Mouse (Mus musculus) hindbrain, embryonic 12.5 days (tissue): Measurements from ENCODE around the gene Bcl2. TPM values are rescaled to one million over a fixed set of nuclear protein-coding genes. Genes with fewer than 3 reads are reported as not detected.
A peak's percentile ranks its signal among the peaks of the same experiment; 100 is the strongest.

ENCODE experiments used
- ATAC-seq: fragments of 200-750 bp; cut with Nextera tagmentation; 2 replicates; pipeline ENCODE4 v1.8.0; 2017; ENCODE audit warnings: moderate TSS enrichment; ENCODE audit not compliant: low FRiP score
- H3K27ac ChIP-seq: fragments of 300-500 bp; sonication (generic); 2 replicates; pipeline ENCODE4 v1.5.1; 2016; ENCODE audit warnings: mild to moderate bottlenecking
- H3K27me3 ChIP-seq: fragments of 300-500 bp; sonication (generic); 2 replicates; pipeline ENCODE4 v1.6.1; 2016; ENCODE audit warnings: mild to moderate bottlenecking
- H3K36me3 ChIP-seq: fragments of 300-500 bp; sonication (generic); 2 replicates; pipeline ENCODE4 v1.6.1; 2016; ENCODE audit warnings: mild to moderate bottlenecking
- H3K4me1 ChIP-seq: fragments of 300-500 bp; sonication (generic); 2 replicates; pipeline ENCODE4 v1.6.1; 2016
- H3K4me2 ChIP-seq: fragments of 300-500 bp; sonication (generic); replicated peaks from 2 replicates; pipeline ENCODE4 v1.6.1; 2016; ENCODE audit warnings: mild to moderate bottlenecking
- H3K4me3 ChIP-seq: fragments of 300-500 bp; sonication (generic); 2 replicates; pipeline ENCODE4 v1.5.1; 2016; ENCODE audit warnings: mild to moderate bottlenecking
- H3K9ac ChIP-seq: fragments of 300-500 bp; sonication (generic); 2 replicates; pipeline ENCODE4 v1.6.1; 2016; ENCODE audit warnings: mild to moderate bottlenecking, moderate library complexity
- H3K9me3 ChIP-seq: fragments of 300-500 bp; sonication (generic); replicated peaks from 2 replicates; pipeline ENCODE4 v1.6.1; 2016; ENCODE audit warnings: mild to moderate bottlenecking
- WGBS: fragments of 180-500 bp; shearing (Covaris S2); methylation state at CpG from one replicate; pipeline ENCODE4 v1.1.7; 2016; 5-methylcytosine and 5-hydroxymethylcytosine counted together
- polyA plus RNA-seq: library from polyadenylated mRNA; unstranded; fragments of >200 nt; fragmentation: Nextera tagmentation; extraction: Ambion mirVana; gene quantifications from 2 replicates; pipeline ENCODE4 v1.2.1, GENCODE M21; 2016

Gene Bcl2
- polyA plus RNA-seq, 1 experiment from 2014 or later = 15.5 TPM

DNA sequence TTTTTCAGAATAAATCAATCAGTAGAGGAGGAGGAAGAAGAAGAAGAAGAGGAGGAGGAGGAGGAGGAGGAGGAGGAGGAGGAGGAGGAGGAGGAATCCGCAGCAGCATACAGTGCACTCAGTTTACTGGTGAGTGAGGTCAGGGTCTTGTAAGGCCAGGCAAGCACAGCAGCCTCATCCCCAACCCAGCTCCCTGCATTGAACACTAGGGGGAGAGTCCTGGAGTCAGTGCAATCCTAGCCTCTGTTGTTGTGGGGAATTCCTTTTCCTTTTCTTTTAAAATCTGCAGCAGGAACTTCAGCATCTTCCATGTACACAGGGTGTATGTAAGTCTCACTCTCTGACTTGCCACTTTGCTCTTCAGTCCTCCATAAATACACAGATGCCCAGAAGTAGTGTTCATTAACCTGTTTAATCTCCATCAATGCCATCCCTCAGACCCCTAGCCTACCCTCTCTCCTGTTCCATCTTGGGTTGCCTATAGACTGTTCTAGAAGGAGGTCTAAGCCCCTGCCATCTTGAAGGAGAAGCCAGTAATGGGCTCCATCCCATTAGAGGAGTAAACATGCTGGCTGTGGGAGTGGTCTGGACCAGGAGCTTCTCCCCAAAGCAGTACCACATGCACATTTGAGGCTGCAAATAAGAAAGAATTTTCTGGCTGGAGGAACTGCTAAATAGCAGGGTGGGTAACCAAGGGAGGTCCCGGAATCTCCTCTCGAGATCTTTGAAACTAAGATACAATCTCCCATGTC, 85.2 kb downstream of the Bcl2 start:
- Histone ChIP-seq H3K4me1 (peaks cover 23% of the 10 kb centered on the region), H3K9me3 (no peaks in the 10 kb centered on the region), H3K27me3 (no peaks in the 10 kb centered on the region), H3K27ac (peak overlapping the region; percentile 48; the same call in 1 of the 2 replicates), H3K36me3 (no peaks in the 10 kb centered on the region), H3K4me3 (no peak overlapping the region), H3K9ac (no peak overlapping the region), H3K4me2 (no peak overlapping the region)
- 38% methylated on average over 3 of the region's 3 CpGs for WGBS
- peak; percentile 76 for ATAC-seq

DNA sequence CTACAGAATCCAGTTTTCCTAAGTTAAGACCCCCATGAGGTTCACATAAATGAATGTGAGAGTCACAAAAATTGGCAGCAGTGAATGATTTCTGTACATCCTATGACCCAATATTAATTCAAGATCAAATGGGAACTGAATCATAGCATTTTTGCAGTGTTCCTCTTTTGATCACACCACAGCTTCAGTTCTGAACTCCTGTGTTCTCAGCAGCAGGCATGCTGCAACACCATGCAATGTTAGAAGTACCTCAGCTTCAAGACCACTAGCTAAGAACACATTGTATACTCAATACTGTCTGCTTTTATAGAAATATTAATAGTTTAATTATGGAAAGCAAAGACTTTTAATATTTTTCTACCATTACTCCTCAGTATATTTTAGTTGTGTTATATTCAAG, 85.8 kb downstream of the Bcl2 start:
- H3K27me3 ChIP-seq = no peaks in the 10 kb centered on the region
- no peak overlapping the region for H3K4me2 ChIP-seq
- H3K36me3 ChIP-seq = no peaks in the 10 kb centered on the region
- ATAC-seq = no peak
- H3K4me3 ChIP-seq = no peak overlapping the region
- no peaks in the 10 kb centered on the region for H3K9me3 ChIP-seq
- H3K27ac ChIP-seq = no peak overlapping the region
- peaks cover 23% of the 10 kb centered on the region for H3K4me1 ChIP-seq
- no peak overlapping the region for H3K9ac ChIP-seq

DNA sequence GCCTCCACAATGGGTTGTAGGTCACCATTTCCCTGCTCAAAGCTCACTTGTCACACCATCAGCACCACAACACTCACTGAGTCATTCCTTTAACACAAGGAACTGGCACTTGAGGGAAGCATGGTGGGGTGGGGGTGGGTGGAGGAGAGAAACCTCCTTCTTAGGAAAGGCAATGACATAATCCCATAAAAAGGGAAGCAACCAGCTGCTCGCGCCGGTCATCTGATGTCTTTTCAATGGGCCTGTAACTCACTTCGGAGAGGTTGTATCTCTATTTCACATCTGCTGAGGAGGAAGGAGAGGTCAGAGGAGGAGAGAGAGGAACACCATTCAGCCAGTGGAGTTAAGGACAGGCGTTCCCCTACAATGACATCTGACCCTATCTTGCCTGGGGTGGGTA, 86.8 kb downstream of the Bcl2 start:
- no peak overlapping the region for H3K4me3 ChIP-seq
- WGBS = 89% methylated on average over 5 of the region's 5 CpGs
- H3K27me3 ChIP-seq = no peaks in the 10 kb centered on the region
- H3K4me2 ChIP-seq = no peak overlapping the region
- no peak overlapping the region for H3K9ac ChIP-seq
- no peak for ATAC-seq
- H3K4me1 ChIP-seq = peaks cover 23% of the 10 kb centered on the region
- no peaks in the 10 kb centered on the region for H3K9me3 ChIP-seq
- no peaks in the 10 kb centered on the region for H3K36me3 ChIP-seq
- no peak overlapping the region for H3K27ac ChIP-seq

DNA sequence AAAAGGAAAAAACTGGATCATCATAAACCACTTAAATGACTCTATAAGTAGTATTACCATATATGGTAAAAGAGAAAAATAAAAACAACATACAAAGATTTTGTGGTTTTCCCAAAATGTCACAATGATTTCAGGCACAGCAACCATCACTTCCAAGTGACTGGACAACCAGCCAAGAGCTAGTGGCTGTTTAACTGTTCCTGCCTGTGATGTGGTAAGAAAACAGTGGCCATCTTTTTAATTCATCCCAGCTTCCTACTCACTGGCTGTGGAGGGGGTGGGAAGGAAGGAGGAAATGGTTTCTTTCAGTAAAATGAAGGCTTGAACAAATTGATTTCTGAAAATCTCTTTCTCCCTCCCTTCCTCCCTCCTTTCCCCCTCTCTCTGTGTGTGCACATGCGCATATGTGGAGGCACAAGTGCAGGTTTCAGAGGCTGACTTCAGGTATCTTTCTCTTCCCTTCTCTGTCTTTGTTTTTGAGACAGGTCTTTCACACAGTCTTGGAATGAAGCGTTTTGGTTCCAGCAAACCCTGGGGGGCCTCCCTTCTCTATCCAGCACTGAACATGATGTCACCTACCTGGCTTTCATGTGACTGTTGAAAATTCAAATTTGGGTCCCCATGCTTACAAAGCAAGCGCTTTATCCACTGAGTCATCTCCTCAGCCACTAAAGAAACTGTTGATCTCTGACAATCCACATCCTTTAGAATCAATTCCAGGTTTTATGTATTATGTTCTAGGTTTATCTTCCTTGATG, 93.7 kb downstream of the Bcl2 start:
- Histone ChIP-seq H3K4me2 (no peak overlapping the region), H3K4me1 (no peaks in the 10 kb centered on the region; the same call in 1 of the 2 replicates), H3K36me3 (no peaks in the 10 kb centered on the region), H3K9me3 (no peaks in the 10 kb centered on the region), H3K27me3 (no peaks in the 10 kb centered on the region), H3K27ac (no peak overlapping the region), H3K9ac (no peak overlapping the region), H3K4me3 (no peak overlapping the region)
- ATAC-seq = no peak
- WGBS = 80% methylated on average over 3 of the region's 3 CpGs

DNA sequence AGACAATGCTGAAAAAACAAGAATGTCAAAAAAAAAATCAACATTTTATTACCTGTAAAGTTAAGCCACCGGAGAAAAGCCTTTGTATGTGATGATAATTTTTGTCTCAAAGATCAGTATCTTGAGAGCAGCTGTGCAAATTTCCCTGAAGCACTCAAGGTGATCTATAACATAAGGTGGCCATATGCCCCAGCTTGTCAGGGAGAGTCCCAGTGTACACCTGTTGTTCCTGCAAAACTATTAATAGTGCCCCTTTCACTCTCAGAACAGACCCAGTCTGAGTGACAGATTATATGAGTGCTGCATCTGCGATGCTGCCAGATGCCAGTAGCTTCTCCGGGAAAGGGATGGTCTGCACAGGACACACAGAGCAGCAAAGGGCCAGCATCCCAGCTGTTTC, 95.3 kb downstream of the Bcl2 start:
- Histone ChIP-seq H3K4me3 (no peak overlapping the region), H3K4me1 (no peaks in the 10 kb centered on the region; the same call in 1 of the 2 replicates), H3K4me2 (no peak overlapping the region), H3K27me3 (no peaks in the 10 kb centered on the region), H3K9ac (no peak overlapping the region), H3K36me3 (no peaks in the 10 kb centered on the region), H3K9me3 (no peaks in the 10 kb centered on the region), H3K27ac (no peak overlapping the region)
- 80% methylated on average over 3 of the region's 3 CpGs for WGBS
- ATAC-seq = no peak

DNA sequence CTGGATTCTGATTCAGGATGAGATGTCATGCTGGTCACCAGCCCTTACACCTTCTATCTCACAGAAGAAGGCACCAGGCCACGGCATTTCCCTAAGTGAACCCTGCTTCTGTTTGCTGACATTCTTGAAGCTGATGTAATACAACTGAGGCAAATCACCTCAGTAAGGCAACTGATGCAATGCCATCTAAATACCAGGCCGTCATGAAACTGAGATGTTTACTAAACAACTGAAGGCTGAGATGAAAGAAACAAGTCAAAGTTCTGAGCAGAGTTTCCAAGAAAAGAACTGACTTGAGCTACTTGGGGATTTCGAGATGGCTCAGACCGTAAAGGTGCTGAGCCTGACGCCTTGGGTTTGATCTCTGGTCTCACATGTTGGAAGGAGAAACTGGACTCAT, 97.1 kb downstream of the Bcl2 start:
- H3K4me3 ChIP-seq = no peak overlapping the region
- H3K4me2 ChIP-seq = no peak overlapping the region
- ATAC-seq = no peak
- H3K36me3 ChIP-seq = no peaks in the 10 kb centered on the region
- no peak overlapping the region for H3K9ac ChIP-seq
- 94% methylated on average over 5 of the region's 5 CpGs for WGBS
- no peaks in the 10 kb centered on the region for H3K27me3 ChIP-seq
- no peaks in the 10 kb centered on the region; the same call in 1 of the 2 replicates for H3K4me1 ChIP-seq
- H3K9me3 ChIP-seq = no peaks in the 10 kb centered on the region
- no peak overlapping the region for H3K27ac ChIP-seq

DNA sequence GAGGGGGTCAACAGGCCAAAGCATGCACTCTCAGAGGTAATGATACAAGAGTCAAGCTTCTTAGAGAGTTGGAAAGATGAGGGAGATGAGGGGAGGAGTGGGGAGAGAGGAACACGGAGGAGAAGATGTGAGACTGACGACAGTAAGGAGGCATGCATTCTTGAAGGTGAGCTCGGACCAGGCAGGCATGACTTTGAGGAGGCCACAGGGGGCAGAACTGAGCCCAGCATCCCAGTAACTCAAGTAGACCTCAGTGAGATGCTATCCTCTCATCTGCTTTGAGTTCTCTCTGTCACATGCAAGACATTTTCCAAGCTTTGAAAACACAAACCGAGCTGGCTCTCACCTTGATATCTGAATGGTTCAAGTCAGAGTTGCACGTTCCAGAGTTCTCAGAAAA, 100.7 kb downstream of the Bcl2 start:
- Histone ChIP-seq H3K4me2 (no peak overlapping the region), H3K9me3 (no peaks in the 10 kb centered on the region), H3K27me3 (no peaks in the 10 kb centered on the region), H3K4me1 (no peaks in the 10 kb centered on the region), H3K36me3 (no peaks in the 10 kb centered on the region), H3K4me3 (no peak overlapping the region), H3K9ac (no peak overlapping the region), H3K27ac (no peak overlapping the region)
- no peak for ATAC-seq
- WGBS = 86% methylated on average over 5 of the region's 5 CpGs

DNA sequence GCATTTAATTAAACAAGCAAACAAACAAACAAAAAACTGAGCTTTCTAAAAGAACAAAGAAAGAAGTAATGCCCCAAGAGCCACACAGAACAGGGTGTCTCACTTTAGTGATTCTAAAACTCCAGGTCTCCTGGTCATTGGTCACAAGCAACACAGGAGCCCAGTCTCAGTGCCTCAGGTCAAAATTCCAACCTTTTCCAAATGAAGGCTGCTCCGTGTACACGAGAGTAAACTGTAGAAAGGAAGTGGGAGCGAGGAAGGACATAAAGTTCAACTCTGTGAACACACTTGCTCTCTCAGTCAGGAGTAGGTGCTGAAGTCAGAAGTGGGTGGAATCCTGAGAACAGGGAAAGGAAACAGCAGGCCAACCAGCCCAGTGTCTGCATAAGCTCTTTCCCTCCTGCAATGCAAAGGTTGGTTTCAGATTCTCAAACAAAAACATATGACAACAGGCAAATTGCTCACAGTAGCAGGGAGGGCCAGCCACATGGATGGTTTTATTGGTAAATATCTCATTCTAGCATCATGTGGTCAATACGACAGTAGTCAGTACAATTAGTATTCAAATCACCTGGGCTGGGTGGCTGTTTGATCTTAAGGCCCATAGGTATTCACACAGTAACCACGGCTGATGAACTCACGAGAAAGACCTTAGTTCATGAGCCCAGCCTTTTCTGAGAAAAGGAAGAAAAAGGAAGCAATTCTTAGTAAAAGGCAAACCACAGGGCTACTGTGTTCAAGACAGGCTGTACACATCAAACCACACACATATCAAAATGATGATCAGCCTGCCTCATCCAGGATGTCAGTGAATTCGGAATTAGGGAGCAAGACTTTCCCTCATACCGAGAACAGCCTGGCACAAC, 101.7 kb downstream of the Bcl2 start:
- 78% methylated on average over 8 of the region's 8 CpGs for WGBS

DNA sequence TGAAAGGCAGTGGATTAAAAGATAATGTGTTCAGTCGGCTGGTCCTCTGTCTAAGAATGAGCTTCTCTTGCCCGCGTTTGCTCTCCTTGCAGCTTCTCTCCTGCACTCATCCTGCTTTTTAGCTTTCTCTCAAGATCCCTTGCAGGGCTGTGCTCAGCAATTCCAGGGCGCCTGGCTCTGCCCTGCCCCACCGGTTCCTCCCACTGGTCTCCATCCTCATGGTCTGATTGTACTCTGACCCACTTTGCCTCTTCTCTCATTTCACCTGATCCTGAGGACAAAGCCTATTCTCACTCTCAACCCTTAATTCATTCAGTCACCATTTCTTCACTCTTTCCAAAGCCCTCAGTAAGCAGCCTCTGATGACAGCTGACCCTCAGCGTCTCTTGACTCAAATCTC, 102.8 kb downstream of the Bcl2 start:
- 78% methylated on average over 6 of the region's 6 CpGs for WGBS
- no peaks in the 10 kb centered on the region for H3K36me3 ChIP-seq
- no peak overlapping the region for H3K4me2 ChIP-seq

More for the DNA sequence above, 101.7 kb downstream of the Bcl2 start:
- Histone ChIP-seq H3K27me3 (no peaks in the 10 kb centered on the region), H3K9me3 (no peaks in the 10 kb centered on the region), H3K9ac (no peak overlapping the region), H3K4me3 (no peak overlapping the region), H3K4me1 (no peaks in the 10 kb centered on the region), H3K4me2 (no peak overlapping the region), H3K36me3 (no peaks in the 10 kb centered on the region), H3K27ac (no peak overlapping the region)
- no peak for ATAC-seq

DNA sequence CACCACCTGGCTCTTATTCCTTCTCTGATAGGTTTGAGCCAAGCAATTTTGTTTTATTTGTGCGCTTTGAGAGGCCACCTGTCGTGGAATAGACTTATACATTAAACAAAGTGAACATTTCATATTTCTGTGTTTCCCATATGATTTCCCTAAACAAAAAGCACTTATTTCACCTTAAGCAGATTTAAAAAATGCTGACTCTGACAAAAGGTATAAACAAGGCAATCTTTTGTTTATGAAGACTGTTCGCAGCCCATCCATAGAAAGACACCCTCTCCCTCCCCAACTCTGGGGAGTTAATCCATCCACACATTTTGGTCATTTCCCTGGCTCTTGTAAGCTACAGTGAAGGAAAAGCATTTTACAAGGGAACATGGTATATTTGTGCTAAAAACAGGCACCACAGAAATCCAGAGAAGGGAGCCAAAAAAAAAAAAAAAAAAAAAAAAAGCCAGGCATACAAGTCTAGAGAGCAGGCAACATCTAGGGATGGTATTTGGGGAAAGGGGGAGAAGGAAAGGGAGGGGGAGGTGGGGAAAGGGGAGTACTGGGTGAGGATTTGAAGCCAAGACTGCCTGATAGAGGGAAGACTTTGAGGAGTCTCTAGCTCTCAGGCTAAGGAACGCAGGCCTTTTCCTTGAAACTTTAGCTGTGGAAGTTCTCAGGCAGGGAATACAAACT, 105.8 kb downstream of the Bcl2 start:
- peaks cover 7% of the 10 kb centered on the region for H3K4me1 ChIP-seq
- H3K27ac ChIP-seq = no peak overlapping the region
- no peaks in the 10 kb centered on the region for H3K9me3 ChIP-seq
- no peaks in the 10 kb centered on the region for H3K36me3 ChIP-seq
- ATAC-seq = no peak
- H3K27me3 ChIP-seq = no peaks in the 10 kb centered on the region
- WGBS = 89% methylated on average over 4 of the region's 4 CpGs
- H3K4me3 ChIP-seq = no peak overlapping the region
- H3K4me2 ChIP-seq = no peak overlapping the region
- H3K9ac ChIP-seq = no peak overlapping the region

More for the DNA sequence above, 102.8 kb downstream of the Bcl2 start:
- H3K4me1 ChIP-seq = no peaks in the 10 kb centered on the region
- no peaks in the 10 kb centered on the region for H3K9me3 ChIP-seq
- no peak overlapping the region for H3K9ac ChIP-seq
- no peak overlapping the region for H3K4me3 ChIP-seq
- no peak for ATAC-seq
- no peaks in the 10 kb centered on the region for H3K27me3 ChIP-seq
- no peak overlapping the region for H3K27ac ChIP-seq

DNA sequence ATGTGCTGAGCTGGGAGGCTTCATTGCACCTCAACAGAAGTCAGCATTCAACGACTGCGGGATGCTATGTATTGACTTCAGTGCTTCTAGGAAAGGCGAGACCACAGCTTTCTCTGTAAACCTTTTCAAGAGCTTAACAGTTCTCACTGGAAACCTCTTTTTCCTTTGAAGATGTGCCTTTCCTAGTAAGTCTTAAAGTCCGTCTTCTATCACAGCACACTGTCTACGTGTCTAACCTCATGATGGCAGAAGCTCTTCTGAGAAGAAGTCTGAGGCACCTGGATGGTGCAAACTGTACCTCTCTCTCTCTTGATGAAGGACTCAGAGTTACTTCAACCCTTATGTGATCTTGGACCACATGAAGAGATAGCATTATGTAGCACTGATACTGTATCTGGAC, 107.1 kb downstream of the Bcl2 start:
- Histone ChIP-seq H3K4me3 (no peak overlapping the region), H3K27ac (no peak overlapping the region), H3K9me3 (no peaks in the 10 kb centered on the region), H3K4me1 (peaks cover 13% of the 10 kb centered on the region), H3K36me3 (no peaks in the 10 kb centered on the region), H3K4me2 (no peak overlapping the region), H3K9ac (no peak overlapping the region), H3K27me3 (no peaks in the 10 kb centered on the region)
- no peak for ATAC-seq
- WGBS = 92% methylated on average over 5 of the region's 5 CpGs

DNA sequence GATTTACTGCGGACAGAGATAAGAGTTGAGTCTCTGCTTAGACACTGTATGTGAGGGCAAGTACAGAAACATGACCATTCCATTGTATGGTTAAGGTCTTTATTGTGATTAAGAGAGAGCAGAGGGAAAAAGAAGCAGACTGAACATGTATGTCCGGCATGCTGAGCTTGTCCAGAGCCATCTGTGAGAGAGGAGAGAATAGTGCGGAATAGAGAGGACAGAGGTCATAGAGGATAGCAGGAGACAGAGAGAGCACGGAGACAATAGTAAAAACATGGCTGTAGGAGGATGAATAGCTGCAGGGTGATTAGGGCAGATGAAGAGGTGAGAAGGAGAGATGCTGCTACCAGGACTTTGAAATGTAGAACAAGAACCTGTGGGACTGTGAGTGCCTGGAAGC, 110.7 kb downstream of the Bcl2 start:
- Histone ChIP-seq H3K36me3 (no peaks in the 10 kb centered on the region), H3K4me2 (no peak overlapping the region), H3K27ac (peak overlapping the region; percentile 45), H3K9ac (no peak overlapping the region), H3K4me1 (peaks cover 13% of the 10 kb centered on the region), H3K4me3 (no peak overlapping the region), H3K27me3 (no peaks in the 10 kb centered on the region), H3K9me3 (no peaks in the 10 kb centered on the region)
- peak; percentile 44 for ATAC-seq
- WGBS = 42% methylated on average over 4 of the region's 4 CpGs
